Mouse (Mus musculus) C2C12 (cell line): Measurements from ENCODE around the gene Map3k14. TPM values are rescaled to one million over a fixed set of nuclear protein-coding genes. Genes with fewer than 3 reads are reported as not detected.
A peak's percentile ranks its signal among the peaks of the same experiment; 100 is the strongest.

ENCODE experiments used
- H3K27me3 ChIP-seq: one replicate; pipeline ENCODE4 v1.6.1; 2011; ENCODE audit not compliant: control insufficient read depth, insufficient read depth, insufficient read length
- H3K36me3 ChIP-seq: one replicate; pipeline ENCODE4 v1.6.1; 2011; ENCODE audit not compliant: control insufficient read depth, insufficient read depth
- H3K4me3 ChIP-seq: one replicate; pipeline ENCODE4 v1.5.1; 2011; ENCODE audit warnings: mild to moderate bottlenecking, control low read depth; ENCODE audit not compliant: poor library complexity, insufficient read depth, severe bottlenecking
- H3K79me2 ChIP-seq: one replicate; pipeline ENCODE4 v1.6.1; 2011; ENCODE audit not compliant: control insufficient read depth, insufficient read depth
- H3K79me3 ChIP-seq: one replicate; pipeline ENCODE4 v1.6.1; 2011; ENCODE audit warnings: low read depth, control low read depth
- H3ac ChIP-seq: one replicate; pipeline ENCODE3; 2011; ENCODE audit warnings: low read depth; ENCODE audit not compliant: control insufficient read depth, insufficient read length
- CEBPB ChIP-seq: IDR thresholded peaks from one replicate; pipeline ENCODE4 v1.6.1; 2011; ENCODE audit warnings: low read depth, mild to moderate bottlenecking, control low read depth, moderate library complexity
- CTCF ChIP-seq: IDR thresholded peaks from one replicate; pipeline ENCODE4 v1.5.1; 2011; ENCODE audit not compliant: control insufficient read depth, insufficient read depth, insufficient read length
- FOSL1 ChIP-seq: IDR thresholded peaks from one replicate; pipeline ENCODE4 v1.8.0; 2011; ENCODE audit warnings: mild to moderate bottlenecking, low read length; ENCODE audit not compliant: poor library complexity, insufficient read depth, severe bottlenecking
- MAX ChIP-seq: IDR thresholded peaks from one replicate; pipeline ENCODE4 v1.6.1; 2011; ENCODE audit warnings: mild to moderate bottlenecking, control low read depth
- MYOD1 ChIP-seq: IDR thresholded peaks from one replicate; pipeline ENCODE4 v1.6.1; 2011; ENCODE audit warnings: low read depth; ENCODE audit not compliant: control insufficient read depth, insufficient read length
- MYOG ChIP-seq: IDR thresholded peaks from one replicate; pipeline ENCODE4 v1.6.1; 2011; ENCODE audit not compliant: control insufficient read depth, insufficient read length; ENCODE audit errors: extremely low read depth
- USF1 ChIP-seq: IDR thresholded peaks from one replicate; pipeline ENCODE4 v1.6.1; 2011; ENCODE audit warnings: low read depth, mild to moderate bottlenecking, control low read depth, moderate library complexity
- polyA plus RNA-seq: library from polyadenylated mRNA; unstranded; fragments of >200 nt; fragmentation: generic; extraction: Trizol; gene quantifications from one replicate; pipeline ENCODE4 v1.2.1, GENCODE M21; 2012; ENCODE audit warnings: missing spikeins

The Map3k14 gene
- polyA plus RNA-seq, 1 experiment = 9.7 TPM

- Histone ChIP-seq H3K27me3 (no peaks in the 10 kb centered on the region), H3K36me3 (no peaks in the 10 kb centered on the region), H3K4me3 (peak overlapping the region; percentile 27), H3K79me3 (no peaks in the 10 kb centered on the region), H3K79me2 (no peaks in the 10 kb centered on the region), H3ac (peak overlapping the region; percentile 49)
- TF ChIP-seq CEBPB (no peak), MYOG (no peak), USF1 (no peak), MYOD1 (no peak), FOSL1 (no peak), MAX (no peak), CTCF (no peak)
Measured at GRCm38 (mm10) chr11:103171286-103171620, 96.0 kb downstream of the Map3k14 start.

GRCm38 (mm10) chr11:103170494-103171285, 96.6 kb downstream of the Map3k14 start, which contains the start of gene Fmnl1:
TSS of gene Fmnl1 (plus strand) at chr11:103171107.
- H3ac ChIP-seq = peak within 1 kb of the TSS; percentile 49
- H3K27me3 ChIP-seq = no peaks in the 10 kb centered on the region
- TF ChIP-seq MYOD1 (no peak), MAX (no peak), CTCF (no peak), FOSL1 (no peak), USF1 (no peak), CEBPB (no peak)

DNA sequence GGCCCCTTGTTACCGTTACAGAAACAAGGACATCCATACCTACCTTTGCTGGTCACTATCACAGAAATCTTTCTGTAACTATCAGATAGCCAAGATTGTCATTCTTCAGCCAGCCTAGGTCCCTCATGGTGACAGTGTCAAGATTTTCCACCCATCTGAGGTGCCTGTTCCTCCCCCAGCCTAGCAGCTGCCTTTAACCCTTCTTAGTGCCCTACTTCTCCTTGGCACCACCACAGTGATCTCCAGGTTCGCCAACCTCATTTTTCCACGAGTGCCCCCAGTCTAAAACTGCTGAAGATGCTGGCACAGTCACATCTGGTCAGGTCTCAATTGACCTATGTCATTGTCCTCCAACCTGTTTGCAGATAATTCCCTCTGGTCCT, 97.2 kb downstream of the Map3k14 start:
- Histone ChIP-seq H3K79me2 (no peaks in the 10 kb centered on the region), H3ac (no peak overlapping the region), H3K79me3 (no peaks in the 10 kb centered on the region), H3K36me3 (no peaks in the 10 kb centered on the region), H3K27me3 (no peaks in the 10 kb centered on the region), H3K4me3 (no peak overlapping the region)
- no peak for TF ChIP-seq FOSL1
- no peak for TF ChIP-seq MAX
- no peak for TF ChIP-seq MYOD1
- no peak for TF ChIP-seq CTCF
- no peak for TF ChIP-seq MYOG
- TF ChIP-seq CEBPB = no peak
- no peak for TF ChIP-seq USF1

More at GRCm38 (mm10) chr11:103170494-103171285, 96.6 kb downstream of the Map3k14 start, which contains the start of gene Fmnl1:
- Histone ChIP-seq H3K79me2 (no peaks in the 10 kb centered on the region), H3K4me3 (peak within 1 kb of the TSS; percentile 27), H3K36me3 (no peaks in the 10 kb centered on the region), H3K79me3 (no peaks in the 10 kb centered on the region)

Other genes with a start within 250 kb of the Map3k14 start
- gene Nmt1, start 239.3 kb downstream of the Map3k14 start, polyA plus RNA-seq = 64.9 TPM
- 185 TPM for gene Dcakd, start 239.1 kb downstream of the Map3k14 start, polyA plus RNA-seq
- gene Plcd3, start 165.8 kb downstream of the Map3k14 start, polyA plus RNA-seq = 27.6 TPM
- gene Acbd4, start 165.8 kb downstream of the Map3k14 start, polyA plus RNA-seq = 23.0 TPM
- gene Hexim1, start 151.2 kb downstream of the Map3k14 start, polyA plus RNA-seq = 24.3 TPM
- 3.4 TPM for gene Hexim2, start 135.0 kb downstream of the Map3k14 start, polyA plus RNA-seq
- gene Fmnl1, start 96.4 kb downstream of the Map3k14 start, polyA plus RNA-seq = 3.7 TPM
- gene 1700023F06Rik, start 58.9 kb downstream of the Map3k14 start, polyA plus RNA-seq = 0.02 TPM
- not detected for gene Spata32, start 49.0 kb downstream of the Map3k14 start, polyA plus RNA-seq
- 0.19 TPM for gene Arhgap27, start 96.2 kb upstream of the Map3k14 start, polyA plus RNA-seq
- gene Plekhm1, start 145.2 kb upstream of the Map3k14 start, polyA plus RNA-seq = 7.1 TPM
- not detected for gene Lrrc37a, start 237.1 kb upstream of the Map3k14 start, polyA plus RNA-seq